Mouse (Mus musculus) ZHBTc4 (cell line): ENCODE measurements around the gene Top1.
A peak's percentile ranks its signal among the peaks of the same experiment; 100 is the strongest.

Experiments
- DNase-seq: peaks from one replicate; pipeline ENCODE4 v3.0.0-alpha.2; 2011; ENCODE audit warnings: low read depth, low spot score

The Top1 gene

GRCm38 (mm10) chr2:160741580-160741979, 95.9 kb downstream of the Top1 start:
- DNase-seq, result no peak

DNA sequence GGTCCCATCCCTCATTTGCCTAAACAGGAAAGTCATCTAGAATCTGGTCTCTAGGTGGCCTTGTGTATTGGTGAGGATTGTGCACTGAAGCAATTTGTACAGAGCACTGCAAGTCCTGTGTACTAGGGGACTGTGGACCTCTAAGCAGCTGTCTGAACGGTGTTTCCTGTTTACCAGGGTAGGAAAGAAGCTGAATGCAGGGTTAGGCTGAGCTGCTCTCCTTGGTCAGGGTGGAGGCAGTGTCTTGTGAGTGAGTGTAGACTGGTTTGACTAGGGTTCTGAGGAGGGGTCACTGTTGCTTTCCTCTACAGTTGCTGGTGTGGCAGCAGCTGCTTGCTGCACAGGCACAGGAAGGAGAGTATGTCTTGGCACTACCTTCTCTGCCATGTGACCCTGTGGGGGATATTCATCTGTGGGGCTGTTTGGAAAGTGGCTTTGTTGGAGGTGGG, 96.5 kb downstream of the Top1 start:
- no peak for DNase-seq

- DNase-seq, result peak; percentile 90
These were observed 98.5 kb downstream of the Top1 start for GRCm38 (mm10) chr2:160744040-160744822.

- no peak for DNase-seq
These were observed 99.1 kb downstream of the Top1 start for GRCm38 (mm10) chr2:160744823-160745210.

- DNase-seq, result no peak
These were observed 99.8 kb downstream of the Top1 start for GRCm38 (mm10) chr2:160745497-160745896.

DNA sequence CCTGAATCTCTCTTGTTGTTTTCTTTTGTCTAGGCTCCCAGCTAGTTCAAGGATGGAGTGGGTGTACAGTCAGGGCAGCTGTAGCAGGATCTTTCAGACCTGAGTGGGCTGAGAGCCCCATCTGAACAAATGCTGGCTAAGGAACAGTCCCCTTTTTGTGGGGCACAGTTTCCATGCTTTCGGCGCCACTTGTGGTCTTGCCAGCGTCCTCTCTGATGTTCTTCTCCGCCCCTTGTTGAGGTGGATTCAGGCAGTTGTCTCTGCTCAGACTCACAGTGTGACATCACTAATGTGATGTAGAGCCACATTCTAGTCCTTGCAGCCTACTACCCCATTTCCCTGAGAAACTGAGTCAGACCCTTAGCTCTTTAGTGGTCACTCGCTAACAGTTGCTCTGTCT, 100.9 kb downstream of the Top1 start:
- DNase-seq, result no peak

DNA sequence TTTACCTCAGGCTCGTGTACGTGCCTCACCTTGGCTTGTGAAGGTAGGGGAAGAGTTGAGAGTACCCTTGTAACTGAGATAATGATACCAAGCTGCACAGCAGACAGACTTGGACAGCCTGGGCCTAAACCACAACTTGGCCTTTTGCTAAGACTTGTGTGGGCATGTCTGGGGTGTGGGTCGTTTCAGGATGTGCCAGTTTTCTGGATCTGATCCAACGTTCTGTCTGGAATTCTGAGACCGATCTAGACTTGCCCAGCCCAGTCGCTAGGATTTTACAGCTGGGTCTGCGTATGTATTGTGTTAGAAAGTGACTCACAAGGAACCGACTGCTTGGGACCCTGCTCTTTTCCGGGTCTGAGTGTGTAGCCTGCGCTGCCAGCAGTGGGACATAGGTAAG, 101.4 kb downstream of the Top1 start:
- peak; percentile 38 for DNase-seq

- DNase-seq, result no peak
These were observed 111.0 kb downstream of the Top1 start for GRCm38 (mm10) chr2:160756583-160757203.

- DNase-seq, result peak; percentile 25
These were observed 114.9 kb downstream of the Top1 start for GRCm38 (mm10) chr2:160760433-160761184.

GRCm38 (mm10) chr2:160763816-160764215, 118.1 kb downstream of the Top1 start:
- DNase-seq, result no peak

GRCm38 (mm10) chr2:160764386-160764785, 118.7 kb downstream of the Top1 start:
- DNase-seq, result no peak

DNA sequence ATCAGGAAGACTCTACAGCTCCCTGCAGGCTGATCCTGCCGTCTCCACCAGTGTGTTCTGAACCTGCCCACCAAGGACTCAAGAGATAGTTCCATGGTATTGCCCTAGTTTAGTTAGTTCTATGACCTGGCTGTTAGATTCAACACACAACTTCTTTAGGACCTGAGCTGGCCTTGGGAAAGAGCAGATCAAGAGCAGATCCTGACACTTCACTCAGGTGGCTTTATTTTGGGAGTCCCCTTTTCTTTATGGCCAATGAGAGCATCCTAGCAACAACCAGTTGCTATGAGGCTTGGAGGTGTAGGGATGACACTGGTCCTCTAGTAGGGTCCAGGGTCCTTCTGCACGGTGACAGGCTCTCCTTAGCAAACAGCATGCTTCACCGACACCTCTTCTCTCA, 119.4 kb downstream of the Top1 start:
- no peak for DNase-seq

GRCm38 (mm10) chr2:160766371-160766771, 120.7 kb downstream of the Top1 start:
- no peak for DNase-seq

DNA sequence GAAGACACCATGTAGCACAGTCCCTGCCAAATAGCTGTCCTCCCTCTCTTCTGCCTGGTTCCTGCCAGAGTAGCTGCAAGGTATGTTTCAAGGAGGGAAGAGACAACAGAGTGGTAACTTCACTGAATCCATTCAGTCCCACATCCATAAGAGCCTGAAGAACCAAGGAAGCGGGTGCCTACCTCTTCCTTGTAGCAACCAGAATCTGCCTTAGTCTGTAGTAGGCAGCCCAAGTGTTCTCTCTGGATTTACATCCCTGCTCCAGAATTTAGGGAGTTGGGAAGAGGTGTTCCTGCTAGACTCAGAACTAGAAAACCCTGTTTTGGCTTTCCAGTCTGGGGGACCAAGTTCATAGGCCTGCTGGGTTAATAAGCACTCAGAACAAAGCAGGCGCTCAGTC, 121.5 kb downstream of the Top1 start:
- no peak for DNase-seq

DNA sequence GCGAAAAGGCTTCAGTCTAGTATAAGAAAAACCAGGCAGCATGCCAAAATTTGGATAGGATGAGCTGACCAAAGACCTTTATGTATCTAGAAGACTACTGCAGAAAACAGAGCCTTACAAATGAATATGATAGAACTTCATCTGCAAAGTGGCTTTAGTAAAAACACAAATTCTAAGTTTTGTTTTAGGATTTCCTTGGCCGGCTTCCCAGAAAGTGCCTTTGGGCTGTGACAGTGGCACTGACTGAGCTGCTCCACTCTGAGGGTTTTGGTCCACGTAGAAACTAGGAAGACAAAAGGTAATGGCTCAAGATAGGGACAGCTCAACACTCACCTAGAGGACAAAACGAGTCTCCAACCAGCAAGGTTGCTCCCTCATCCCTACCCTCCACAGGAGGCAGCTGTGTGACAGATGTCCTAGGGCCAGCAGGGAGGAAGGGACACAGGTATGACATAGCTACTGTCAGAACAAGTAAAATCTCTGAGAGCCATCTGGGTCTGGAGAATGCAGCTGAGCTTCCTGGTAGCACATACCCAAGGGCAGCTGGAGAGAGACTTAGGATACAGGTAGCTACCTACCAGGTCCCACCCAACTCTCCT, 122.5 kb downstream of the Top1 start:
- no peak for DNase-seq

DNA sequence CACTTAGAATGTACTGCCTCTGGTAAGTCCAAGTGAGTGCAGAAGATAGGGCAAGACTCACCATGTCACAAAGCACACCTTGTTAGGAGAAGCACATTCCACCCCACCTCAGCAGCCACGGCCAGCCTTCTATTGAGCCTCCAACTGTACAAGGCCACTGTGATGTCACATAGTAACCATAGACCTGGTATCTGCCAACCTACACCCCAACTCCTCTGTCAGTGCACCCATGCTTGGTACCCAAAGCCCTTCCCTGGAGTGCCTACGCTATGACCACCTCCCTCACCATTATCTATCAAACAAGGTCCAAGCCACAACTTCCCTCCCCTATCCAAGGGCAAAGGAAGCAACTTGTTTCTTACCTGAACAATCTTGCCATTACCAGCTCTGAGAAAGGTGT, 123.3 kb downstream of the Top1 start:
- DNase-seq, result no peak

DNA sequence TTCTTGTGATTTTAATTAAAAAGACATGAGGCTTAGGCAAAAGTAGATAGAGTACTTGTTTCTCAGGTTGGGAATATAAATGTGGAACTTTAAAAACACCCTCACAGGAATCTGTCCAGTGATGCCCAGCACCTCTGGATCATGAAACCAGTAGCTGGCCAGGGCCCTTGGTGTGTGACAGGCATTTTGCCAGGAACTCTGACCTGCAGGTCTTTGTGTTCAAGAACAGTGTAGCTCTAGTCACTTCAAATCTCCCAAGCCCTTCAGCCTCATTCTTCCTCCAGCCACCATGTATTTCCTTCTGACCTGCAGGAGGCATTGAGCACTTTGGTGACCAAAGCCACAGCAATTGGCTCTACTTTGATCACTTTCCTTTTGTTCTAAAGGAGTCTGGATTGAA, 124.7 kb downstream of the Top1 start:
- no peak for DNase-seq

GRCm38 (mm10) chr2:160770871-160771270, 125.2 kb downstream of the Top1 start:
- no peak for DNase-seq

DNA sequence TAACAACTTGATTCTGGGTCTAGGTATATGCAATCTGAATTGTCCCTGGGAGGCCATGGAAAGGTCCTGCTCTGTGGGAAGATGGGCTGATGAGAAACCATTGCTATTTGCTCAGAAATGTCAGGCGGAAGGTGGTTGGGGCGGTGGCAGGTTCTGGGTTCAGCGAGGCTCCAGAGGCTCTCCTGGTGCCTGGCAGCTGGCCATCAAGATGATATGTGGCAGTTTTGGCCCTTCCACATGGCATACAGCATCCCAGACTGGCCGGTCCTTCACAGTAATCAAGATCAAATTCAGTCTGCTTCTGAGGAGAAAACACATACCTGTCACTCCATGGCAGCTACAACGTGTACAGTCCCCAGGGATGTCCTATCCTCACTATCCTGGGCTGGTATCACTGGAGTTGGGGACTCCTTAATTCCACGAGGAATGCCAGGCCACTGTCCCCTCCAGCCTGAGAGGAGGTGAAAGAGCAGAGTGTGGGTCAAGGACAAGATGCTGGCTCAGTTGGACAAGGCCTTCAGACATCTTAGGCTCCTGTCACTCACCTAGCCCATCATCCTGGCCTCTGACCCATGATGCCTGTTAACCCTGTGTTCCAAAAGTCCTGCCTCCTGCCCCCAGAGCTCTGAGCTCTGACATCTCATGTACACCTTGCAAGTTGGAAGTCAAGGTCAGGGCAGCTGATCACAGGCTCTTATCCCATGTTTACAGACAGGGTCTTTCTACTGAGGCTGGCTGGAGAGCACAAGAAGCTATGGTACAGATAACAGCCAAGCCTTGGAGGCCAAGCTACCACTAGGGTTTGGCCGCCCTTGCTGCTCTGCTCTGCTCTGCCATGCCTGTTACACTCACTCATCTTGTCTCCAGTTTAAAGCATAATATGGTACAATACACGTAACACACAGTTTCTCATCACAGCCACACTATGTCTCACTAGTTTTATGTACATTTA, 125.9 kb downstream of the Top1 start:
- DNase-seq, result no peak
